Mouse (Mus musculus): Measurements from ENCODE around the gene Nptx1. TPM values are rescaled to one million over a fixed set of nuclear protein-coding genes. Genes with fewer than 3 reads are reported as not detected.
A peak's percentile ranks its signal among the peaks of the same experiment; 100 is the strongest.

The Nptx1 gene
- polyA plus RNA-seq, 1 experiment from 2014 or later: 16.1 TPM

- WGBS: 36% methylated on average over 14 of the region's 14 CpGs
- H3K9ac ChIP-seq: no peak overlapping the region
- no peaks in the 10 kb centered on the region for H3K9me3 ChIP-seq
- H3K27me3 ChIP-seq (replicated peaks): peaks cover 33% of the 10 kb centered on the region
- peaks cover 10% of the 10 kb centered on the region for H3K4me1 ChIP-seq
- no peak for ATAC-seq (ENCODE audit: low FRiP score, low read depth)
- 0 out of 2 replicates have a peak, but pooled peaks cover 2% of the 10 kb centered on the region for H3K36me3 ChIP-seq
- H3K4me2 ChIP-seq (replicated peaks): no peak overlapping the region
- no peak overlapping the region for H3K27ac ChIP-seq
- H3K4me3 ChIP-seq: no peak overlapping the region
These were observed 7.6 kb downstream of the Nptx1 start for GRCm38 (mm10) chr11:119539944-119540343.

- 71% methylated on average over 7 of the region's 7 CpGs for WGBS
- no peak overlapping the region for H3K4me2 ChIP-seq (replicated peaks)
- no peak for ATAC-seq (ENCODE audit: low FRiP score, low read depth)
These were observed 13.8 kb downstream of the Nptx1 start for GRCm38 (mm10) chr11:119533745-119534144.

GRCm38 (mm10) chr11:119532460-119532859, 15.1 kb downstream of the Nptx1 start:
- H3K9me3 ChIP-seq: no peaks in the 10 kb centered on the region
- ATAC-seq (ENCODE audit: low FRiP score, low read depth): no peak
- H3K27ac ChIP-seq: no peak overlapping the region

More at GRCm38 (mm10) chr11:119533745-119534144, 13.8 kb downstream of the Nptx1 start:
- no peaks in the 10 kb centered on the region for H3K9me3 ChIP-seq
- H3K4me1 ChIP-seq: no peaks in the 10 kb centered on the region
- no peaks in the 10 kb centered on the region for H3K27me3 ChIP-seq (replicated peaks)
- no peak overlapping the region for H3K9ac ChIP-seq
- no peaks in the 10 kb centered on the region for H3K36me3 ChIP-seq
- no peak overlapping the region for H3K4me3 ChIP-seq
- H3K27ac ChIP-seq: no peak overlapping the region

GRCm38 (mm10) chr11:119528930-119529329, 18.6 kb downstream of the Nptx1 start:
- no peak overlapping the region for H3K9ac ChIP-seq
- no peaks in the 10 kb centered on the region for H3K27me3 ChIP-seq (replicated peaks)
- WGBS: 71% methylated on average over 11 of the region's 11 CpGs
- H3K4me2 ChIP-seq (replicated peaks): no peak overlapping the region
- H3K9me3 ChIP-seq: no peaks in the 10 kb centered on the region
- no peak overlapping the region for H3K27ac ChIP-seq
- no peak overlapping the region for H3K4me3 ChIP-seq
- no peaks in the 10 kb centered on the region for H3K4me1 ChIP-seq
- no peak for ATAC-seq (ENCODE audit: low FRiP score, low read depth)
- no peaks in the 10 kb centered on the region for H3K36me3 ChIP-seq

More at GRCm38 (mm10) chr11:119532460-119532859, 15.1 kb downstream of the Nptx1 start:
- Histone ChIP-seq H3K4me3 (no peak overlapping the region), H3K4me1 (no peaks in the 10 kb centered on the region), H3K36me3 (no peaks in the 10 kb centered on the region), H3K27me3 (replicated peaks) (no peaks in the 10 kb centered on the region), H3K4me2 (replicated peaks) (no peak overlapping the region), H3K9ac (no peak overlapping the region)
- 79% methylated on average over 8 of the region's 8 CpGs for WGBS

GRCm38 (mm10) chr11:119526068-119526966, 21.2 kb downstream of the Nptx1 start:
- WGBS: 83% methylated on average over 14 of the region's 14 CpGs

GRCm38 (mm10) chr11:119524545-119524949, 23.0 kb downstream of the Nptx1 start:
- H3K4me1 ChIP-seq: no peaks in the 10 kb centered on the region
- H3K27me3 ChIP-seq (replicated peaks): no peaks in the 10 kb centered on the region
- H3K27ac ChIP-seq: no peak overlapping the region
- WGBS: 1% methylated on average over 33 of the region's 33 CpGs
- H3K4me3 ChIP-seq: peak overlapping the region; percentile 34
- ATAC-seq (ENCODE audit: low FRiP score, low read depth): peak; percentile 82
- no peaks in the 10 kb centered on the region for H3K36me3 ChIP-seq
- 0 out of 2 replicates have a peak overlapping the region, but pooled peaks have one; percentile 26 for H3K9ac ChIP-seq
- H3K9me3 ChIP-seq: no peaks in the 10 kb centered on the region
- peak overlapping the region; percentile 60 for H3K4me2 ChIP-seq (replicated peaks)

More at GRCm38 (mm10) chr11:119526068-119526966, 21.2 kb downstream of the Nptx1 start:
- Histone ChIP-seq H3K4me3 (no peak overlapping the region), H3K27me3 (replicated peaks) (no peaks in the 10 kb centered on the region), H3K9ac (no peak overlapping the region), H3K4me1 (no peaks in the 10 kb centered on the region), H3K27ac (no peak overlapping the region), H3K36me3 (no peaks in the 10 kb centered on the region), H3K9me3 (no peaks in the 10 kb centered on the region), H3K4me2 (replicated peaks) (no peak overlapping the region)
- no peak for ATAC-seq (ENCODE audit: low FRiP score, low read depth)

- no peak overlapping the region for H3K4me2 ChIP-seq (replicated peaks)
- ATAC-seq (ENCODE audit: low FRiP score, low read depth): no peak
- H3K27ac ChIP-seq: no peak overlapping the region
- H3K4me1 ChIP-seq: no peaks in the 10 kb centered on the region
- H3K9ac ChIP-seq: no peak overlapping the region
- 81% methylated on average over 3 of the region's 3 CpGs for WGBS
- H3K9me3 ChIP-seq: no peaks in the 10 kb centered on the region
- H3K4me3 ChIP-seq: no peak overlapping the region
- no peaks in the 10 kb centered on the region for H3K27me3 ChIP-seq (replicated peaks)
- no peaks in the 10 kb centered on the region for H3K36me3 ChIP-seq
These were observed 24.2 kb downstream of the Nptx1 start for GRCm38 (mm10) chr11:119523392-119523791.

GRCm38 (mm10) chr11:119522779-119523178, 24.8 kb downstream of the Nptx1 start:
- Histone ChIP-seq H3K9me3 (no peaks in the 10 kb centered on the region), H3K4me1 (no peaks in the 10 kb centered on the region), H3K36me3 (no peaks in the 10 kb centered on the region), H3K27me3 (replicated peaks) (no peaks in the 10 kb centered on the region), H3K4me2 (replicated peaks) (no peak overlapping the region), H3K9ac (no peak overlapping the region), H3K4me3 (no peak overlapping the region), H3K27ac (no peak overlapping the region)
- 76% methylated on average over 8 of the region's 8 CpGs for WGBS
- no peak for ATAC-seq (ENCODE audit: low FRiP score, low read depth)

GRCm38 (mm10) chr11:119521920-119522710, 25.4 kb downstream of the Nptx1 start:
- Histone ChIP-seq H3K27ac (no peak overlapping the region), H3K9ac (no peak overlapping the region), H3K9me3 (no peaks in the 10 kb centered on the region), H3K4me1 (0 out of 2 replicates have a peak, but pooled peaks cover 4% of the 10 kb centered on the region), H3K27me3 (replicated peaks) (no peaks in the 10 kb centered on the region), H3K4me3 (no peak overlapping the region), H3K4me2 (replicated peaks) (no peak overlapping the region), H3K36me3 (no peaks in the 10 kb centered on the region)
- WGBS: 86% methylated on average over 6 of the region's 6 CpGs
- ATAC-seq (ENCODE audit: low FRiP score, low read depth): no peak

GRCm38 (mm10) chr11:119520713-119521063, 26.9 kb downstream of the Nptx1 start:
- no peaks in the 10 kb centered on the region for H3K36me3 ChIP-seq
- no peak overlapping the region for H3K4me3 ChIP-seq
- H3K4me2 ChIP-seq (replicated peaks): no peak overlapping the region
- H3K4me1 ChIP-seq: peaks cover 18% of the 10 kb centered on the region
- H3K27me3 ChIP-seq (replicated peaks): no peaks in the 10 kb centered on the region
- no peak overlapping the region for H3K27ac ChIP-seq
- ATAC-seq (ENCODE audit: low FRiP score, low read depth): no peak
- H3K9ac ChIP-seq: no peak overlapping the region
- H3K9me3 ChIP-seq: no peaks in the 10 kb centered on the region

- no peak for ATAC-seq (ENCODE audit: low FRiP score, low read depth)
- H3K9ac ChIP-seq: no peak overlapping the region
- no peaks in the 10 kb centered on the region for H3K27me3 ChIP-seq (replicated peaks)
- H3K36me3 ChIP-seq: no peaks in the 10 kb centered on the region
- H3K4me3 ChIP-seq: no peak overlapping the region
- no peaks in the 10 kb centered on the region for H3K9me3 ChIP-seq
- H3K4me2 ChIP-seq (replicated peaks): no peak overlapping the region
- no peak overlapping the region for H3K27ac ChIP-seq
- 79% methylated on average over 5 of the region's 5 CpGs for WGBS
- H3K4me1 ChIP-seq: peaks cover 24% of the 10 kb centered on the region
These were observed 27.4 kb downstream of the Nptx1 start for GRCm38 (mm10) chr11:119520005-119520712.

GRCm38 (mm10) chr11:119519387-119519786, 28.2 kb downstream of the Nptx1 start:
- H3K4me2 ChIP-seq (replicated peaks): no peak overlapping the region
- H3K4me3 ChIP-seq: no peak overlapping the region
- 97% methylated on average over 1 of the region's 1 CpGs for WGBS
- no peak for ATAC-seq (ENCODE audit: low FRiP score, low read depth)
- no peaks in the 10 kb centered on the region for H3K36me3 ChIP-seq
- peaks cover 31% of the 10 kb centered on the region for H3K4me1 ChIP-seq
- no peaks in the 10 kb centered on the region for H3K27me3 ChIP-seq (replicated peaks)
- H3K9me3 ChIP-seq: no peaks in the 10 kb centered on the region
- H3K9ac ChIP-seq: no peak overlapping the region
- H3K27ac ChIP-seq: no peak overlapping the region
